Mouse (Mus musculus): ENCODE data around the gene Zdhhc11. TPM values are rescaled to one million over a fixed set of nuclear protein-coding genes. Genes with fewer than 3 reads are reported as not detected.

Gene Zdhhc11
- not detected for total RNA-seq (2021)
- long read RNA-seq, experiment 1, result 0 reads
- long read RNA-seq, experiment 2, result 0 reads

GRCm38 (mm10) chr13:73963551-73963950 is at the start of gene Zdhhc11:
Gene Zdhhc11, plus strand, starts transcription at chr13:73963851.
- intact Hi-C loops (cut with DNase I), result loop anchor here (10.0 kb wide), 1 partner anchor 211 kb away; no protein-coding TSS in a partner anchor
- no peak for DNase-seq

GRCm38 (mm10) chr13:73932201-73932600 is 31.4 kb upstream of the Zdhhc11 start:
- DNase-seq, result no peak
- intact Hi-C loops (cut with DNase I), result no loop called here

- DNase-seq, result no peak
- intact Hi-C loops (cut with DNase I), result no loop called here
These were observed 26.7 kb upstream of the Zdhhc11 start for GRCm38 (mm10) chr13:73936938-73937320.

- DNase-seq, result peak; percentile 94 to 96
- intact Hi-C loops (cut with DNase I), result no loop called here
These were observed 26.1 kb upstream of the Zdhhc11 start, which contains the start of the genes Trip13 and Brd9 for GRCm38 (mm10) chr13:73937321-73938176. Gene Trip13, minus strand, starts transcription at chr13:73937784. Gene Brd9, plus strand, starts transcription at chr13:73937811.

GRCm38 (mm10) chr13:73938177-73938560 is 25.5 kb upstream of the Zdhhc11 start:
- intact Hi-C loops (cut with DNase I), result no loop called here
- no peak for DNase-seq

- no peak for DNase-seq
- intact Hi-C loops (cut with DNase I), result no loop called here
These were observed 24.6 kb upstream of the Zdhhc11 start for GRCm38 (mm10) chr13:73939101-73939500.

GRCm38 (mm10) chr13:73944606-73945005 is 19.0 kb upstream of the Zdhhc11 start:
- intact Hi-C loops (cut with DNase I), result no loop called here
- no peak for DNase-seq

- no peak for DNase-seq
- intact Hi-C loops (cut with DNase I), result no loop called here
These were observed 10.0 kb upstream of the Zdhhc11 start for GRCm38 (mm10) chr13:73953551-73954130.

- intact Hi-C loops (cut with DNase I), result no loop called here
These were observed 9.0 kb upstream of the Zdhhc11 start for GRCm38 (mm10) chr13:73954666-73955065.

GRCm38 (mm10) chr13:73955531-73955930 is 8.1 kb upstream of the Zdhhc11 start:
- no peak for DNase-seq
- intact Hi-C loops (cut with DNase I), result no loop called here

More at GRCm38 (mm10) chr13:73954666-73955065, 9.0 kb upstream of the Zdhhc11 start:
- no peak for DNase-seq

- intact Hi-C loops (cut with DNase I), result loop anchor here (10.0 kb wide), 1 partner anchor 215 kb away; no protein-coding TSS in a partner anchor
- DNase-seq, result no peak
These were observed 3.5 kb upstream of the Zdhhc11 start for GRCm38 (mm10) chr13:73960117-73960652.

- intact Hi-C loops (cut with DNase I), result loop anchor here (10.0 kb wide), 1 partner anchor 214 kb away; no protein-coding TSS in a partner anchor
- DNase-seq, result no peak
These were observed 2.5 kb upstream of the Zdhhc11 start for GRCm38 (mm10) chr13:73961177-73961576.

GRCm38 (mm10) chr13:73970545-73971448 is 7.1 kb downstream of the Zdhhc11 start:
- DNase-seq, result peak; percentile 81 to 87
- intact Hi-C loops (cut with DNase I), result loop anchor here (1.0 to 5.0 kb wide), 2 partner anchors 56 to 127 kb away; no protein-coding TSS in a partner anchor

GRCm38 (mm10) chr13:73974523-73974922 is 10.9 kb downstream of the Zdhhc11 start:
- intact Hi-C loops (cut with DNase I), result loop anchor here (5.0 kb wide), 1 partner anchor 123 kb away; no protein-coding TSS in a partner anchor
- no peak for DNase-seq

- intact Hi-C loops (cut with DNase I), result no loop called here
- DNase-seq, result no peak
These were observed 13.3 kb downstream of the Zdhhc11 start for GRCm38 (mm10) chr13:73976935-73977334.

GRCm38 (mm10) chr13:73990325-73990724 is 26.7 kb downstream of the Zdhhc11 start:
- intact Hi-C loops (cut with DNase I), result no loop called here

GRCm38 (mm10) chr13:73990761-73991160 is 27.1 kb downstream of the Zdhhc11 start:
- intact Hi-C loops (cut with DNase I), result no loop called here

More at GRCm38 (mm10) chr13:73990325-73990724, 26.7 kb downstream of the Zdhhc11 start:
- DNase-seq, result no peak

GRCm38 (mm10) chr13:73991267-73991666 is 27.6 kb downstream of the Zdhhc11 start:
- intact Hi-C loops (cut with DNase I), result no loop called here
- peak; percentile 23 to 29 for DNase-seq

More at GRCm38 (mm10) chr13:73990761-73991160, 27.1 kb downstream of the Zdhhc11 start:
- no peak for DNase-seq

GRCm38 (mm10) chr13:73996456-73996855 is 32.8 kb downstream of the Zdhhc11 start:
- DNase-seq, result no peak
- intact Hi-C loops (cut with DNase I), result no loop called here

GRCm38 (mm10) chr13:74000519-74000918 is 36.9 kb downstream of the Zdhhc11 start:
- DNase-seq, result no peak
- intact Hi-C loops (cut with DNase I), result no loop called here

Data from heart, postnatal 14 days (tissue).